Mouse (Mus musculus) gastrocnemius, postnatal 25 days (tissue): ENCODE data around the gene Il23a. TPM values are rescaled to one million over a fixed set of nuclear protein-coding genes. Genes with fewer than 3 reads are reported as not detected.
"Not testable (repeated sequence)": the region's sequence is repeated elsewhere in the genome, so short reads cannot be mapped to it uniquely, and the experiment has no call there.

Experiments used
- DNase-seq: peaks from one replicate; pipeline ENCODE4 v3.0.0; 2022
- total RNA-seq, 2 experiments: library from RNA; stranded (reverse); gene quantifications; 1 replicate in 1 of 2; 2 replicates in 1 of 2; pipeline ENCODE4 v1.2.3; 2021

The Il23a gene
- total RNA-seq, 2 experiments from 2014 or later: not detected

GRCm38 (mm10) chr10:128263393-128264310 is 34.9 kb downstream of the Il23a start:
- DNase-seq: no peak

GRCm38 (mm10) chr10:128262300-128262699 is 36.3 kb downstream of the Il23a start:
- no peak for DNase-seq

- not testable (repeated sequence) for DNase-seq
Measured at GRCm38 (mm10) chr10:128260376-128260775, 38.2 kb downstream of the Il23a start.

GRCm38 (mm10) chr10:128259946-128260345 is 38.6 kb downstream of the Il23a start:
- no peak for DNase-seq

GRCm38 (mm10) chr10:128258953-128259352 is 39.6 kb downstream of the Il23a start:
- DNase-seq: no peak

GRCm38 (mm10) chr10:128256328-128256727 is 42.2 kb downstream of the Il23a start:
- no peak for DNase-seq

GRCm38 (mm10) chr10:128255925-128256324 is 42.6 kb downstream of the Il23a start:
- no peak for DNase-seq

- no peak for DNase-seq
Measured at GRCm38 (mm10) chr10:128253677-128254255, 44.8 kb downstream of the Il23a start, which contains the start of gene Apon. TSS of gene Apon (plus strand) at chr10:128254096.

GRCm38 (mm10) chr10:128250565-128250964 is 48.0 kb downstream of the Il23a start:
- DNase-seq: no peak

GRCm38 (mm10) chr10:128247020-128247732 is 51.4 kb downstream of the Il23a start:
- peak; percentile 55 for DNase-seq

Other genes starting within 250 kb of the Il23a start
- 10 to 100 TPM; 61.5 to 62.3 TPM for gene Ptges3, start 239.8 kb downstream of the Il23a start, total RNA-seq
- gene Atp5b, start 215.5 kb downstream of the Il23a start, total RNA-seq: 1,000 to 10,000 TPM; 3,933 to 4,186 TPM
- 10 to 100 TPM; 11.4 to 12.0 TPM for gene Baz2a, start 207.2 kb downstream of the Il23a start, total RNA-seq
- 10 to 100 TPM; 54.4 to 61.5 TPM for gene Rbms2, start 118.5 kb downstream of the Il23a start, total RNA-seq
- gene Gls2, start 104.3 kb downstream of the Il23a start, total RNA-seq: under 1 TPM; 0.41 to 0.94 TPM
- gene Spryd4, start 86.9 kb downstream of the Il23a start, total RNA-seq: 10 to 100 TPM; 31.0 to 35.6 TPM
- gene Mip, start 72.9 kb downstream of the Il23a start, total RNA-seq: under 1 TPM in 1 of 2 experiments, not detected in 1; 0.13 TPM
- gene Timeless, start 66.7 kb downstream of the Il23a start, total RNA-seq: 1 to 10 TPM; 2.0 to 3.5 TPM
- not detected for gene Apon, start 44.7 kb downstream of the Il23a start, total RNA-seq
- not detected for gene Apof, start 30.1 kb downstream of the Il23a start, total RNA-seq
- 1 to 10 TPM; 4.6 to 4.7 TPM for gene Stat2, start 28.2 kb downstream of the Il23a start, total RNA-seq
- 1 to 10 TPM; 5.1 to 5.4 TPM for gene Pan2, start 4.6 kb upstream of the Il23a start, total RNA-seq
- 10 to 100 TPM; 45.5 to 47.9 TPM for gene Cnpy2, start 23.7 kb upstream of the Il23a start, total RNA-seq
- 100 to 1,000 TPM; 589 to 611 TPM for gene Cs, start 39.0 kb upstream of the Il23a start, total RNA-seq
- gene Coq10a, start 70.2 kb upstream of the Il23a start, total RNA-seq: 100 to 1,000 TPM; 443 to 454 TPM
- 10 to 100 TPM; 61.5 to 70.1 TPM for gene Ankrd52, start 78.4 kb upstream of the Il23a start, total RNA-seq
- not detected for gene Slc39a5, start 102.5 kb upstream of the Il23a start, total RNA-seq
- gene Nabp2, start 112.7 kb upstream of the Il23a start, total RNA-seq: 10 to 100 TPM; 44.7 to 47.9 TPM
- 10 to 100 TPM; 10.7 to 11.5 TPM for gene Rnf41, start 112.9 kb upstream of the Il23a start, total RNA-seq
- gene Smarcc2, start 160.5 kb upstream of the Il23a start, total RNA-seq: 10 to 100 TPM; 40.7 to 43.9 TPM
- 100 to 1,000 TPM; 179 to 253 TPM for gene Myl6, start 195.4 kb upstream of the Il23a start, total RNA-seq
- gene Myl6b, start 199.9 kb upstream of the Il23a start, total RNA-seq: 10 to 100 TPM; 20.3 to 38.5 TPM
- gene Esyt1, start 227.1 kb upstream of the Il23a start, total RNA-seq: 10 to 100 TPM; 12.5 to 17.6 TPM
- gene Zc3h10, start 249.0 kb upstream of the Il23a start, total RNA-seq: 1 to 10 TPM; 4.9 to 5.1 TPM